Mouse (Mus musculus) lung, adult 2 months (tissue): ENCODE data around the gene Ccnt2.

Source experiments
- CTCF ChIP-seq: fragments of 200-500 bp; IDR thresholded peaks from 2 replicates; pipeline ENCODE4 v1.5.1; 2011; ENCODE audit warnings: mild to moderate bottlenecking, low read length, control low read depth; ENCODE audit not compliant: insufficient read depth
- POLR2A ChIP-seq: fragments of 200-500 bp; IDR thresholded peaks from 2 replicates; pipeline ENCODE4 v1.6.1; 2011; ENCODE audit warnings: low read depth, mild to moderate bottlenecking, control low read depth, low read length, borderline replicate concordance; ENCODE audit errors: extremely low read depth

DNA sequence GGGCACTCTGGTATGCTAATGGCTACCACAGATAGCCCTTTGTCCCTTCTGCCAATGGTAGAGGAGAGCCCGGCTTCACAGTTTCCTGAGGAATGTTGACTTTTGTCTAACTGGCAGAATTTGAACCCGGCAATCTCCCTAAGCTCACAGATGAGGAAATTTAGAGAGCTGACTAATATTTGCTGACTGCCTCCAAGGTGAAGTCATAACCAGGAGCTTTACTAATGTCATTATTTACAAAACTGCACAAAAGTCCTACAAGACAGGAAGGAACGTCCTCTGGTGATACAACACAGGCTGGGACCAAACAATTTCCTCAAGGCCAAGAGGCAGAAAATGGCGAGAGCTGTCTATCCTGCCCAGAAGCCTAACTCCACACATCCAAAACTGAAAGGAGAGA is 18.2 kb upstream of the Ccnt2 start:
- TF ChIP-seq CTCF = no peak
- TF ChIP-seq POLR2A = no peak
